Mouse (Mus musculus) megakaryocyte, adult 5-6 weeks (primary cell): ENCODE results near the gene Atg4d. TPM values are rescaled to one million over a fixed set of nuclear protein-coding genes. Genes with fewer than 3 reads are reported as not detected.
"Not testable (repeated sequence)": the region's sequence is repeated elsewhere in the genome, so short reads cannot be mapped to it uniquely, and the experiment has no call there.

Source experiments
- ATAC-seq: 2 replicates; pipeline ENCODE4 v1.8.0; 2016; ENCODE audit warnings: mild to moderate bottlenecking, inconsistent platforms; ENCODE audit not compliant: poor library complexity, severe bottlenecking
- total RNA-seq, 2 experiments: library from RNA; stranded (forward) in 1 of 2; stranded (reverse) in 1 of 2; fragments of 153-499, 151-499 nt in 1 of 2; fragments of 221-1000, 200-1000 nt in 1 of 2; gene quantifications; 2 replicates each; pipeline versions ENCODE4 v1.2.3 to v1.2.4; 2015 to 2017

Atg4d gene
- total RNA-seq, 2 experiments from 2014 or later = 13.5 to 14.6 TPM

- peak; percentile 92 for ATAC-seq
Observed at GRCm38 (mm10) chr9:21309150-21309741, 44.2 kb downstream of the Atg4d start.

GRCm38 (mm10) chr9:21311695-21312094 is 46.6 kb downstream of the Atg4d start:
- no peak for ATAC-seq

GRCm38 (mm10) chr9:21312134-21312533 is 47.0 kb downstream of the Atg4d start, which contains the start of gene Ap1m2:
Gene Ap1m2, minus strand, starts transcription at chr9:21312337.
- no peak for ATAC-seq

- peak; percentile 73 for ATAC-seq
Observed at GRCm38 (mm10) chr9:21313394-21313793, 48.3 kb downstream of the Atg4d start.

GRCm38 (mm10) chr9:21314367-21315140 is 49.5 kb downstream of the Atg4d start:
- no peak for ATAC-seq

- ATAC-seq = no peak
Observed at GRCm38 (mm10) chr9:21315421-21315820, 50.3 kb downstream of the Atg4d start.

- ATAC-seq = peak; percentile 62
Observed at GRCm38 (mm10) chr9:21316696-21317095, 51.6 kb downstream of the Atg4d start.

- ATAC-seq = no peak
Observed at GRCm38 (mm10) chr9:21318792-21319191, 53.7 kb downstream of the Atg4d start.

GRCm38 (mm10) chr9:21319503-21319902 is 54.4 kb downstream of the Atg4d start:
- no peak for ATAC-seq

GRCm38 (mm10) chr9:21320280-21320618 is 55.2 kb downstream of the Atg4d start:
- no peak for ATAC-seq

GRCm38 (mm10) chr9:21320619-21321512 is 55.8 kb downstream of the Atg4d start, which contains the start of gene Slc44a2:
Gene Slc44a2, plus strand, starts transcription at chr9:21320698.
- peak; percentile 86 for ATAC-seq

GRCm38 (mm10) chr9:21321513-21321835 is 56.4 kb downstream of the Atg4d start:
- peak; percentile 70 for ATAC-seq

- no peak for ATAC-seq
Observed at GRCm38 (mm10) chr9:21322211-21322916, 57.3 kb downstream of the Atg4d start.

- ATAC-seq = not testable (repeated sequence)
Observed at GRCm38 (mm10) chr9:21322917-21323297, 57.8 kb downstream of the Atg4d start.

- no peak for ATAC-seq
Observed at GRCm38 (mm10) chr9:21324269-21324668, 59.2 kb downstream of the Atg4d start.

Other genes starting within 250 kb of the Atg4d start
- gene Icam1, start 249.3 kb upstream of the Atg4d start, total RNA-seq (2015) = 9.6 and 15.3 TPM in 2 replicates
- gene Icam1, start 249.3 kb upstream of the Atg4d start, total RNA-seq (2017) = 19.5 and 20.5 TPM in 2 replicates
- gene Icam4, start 235.9 kb upstream of the Atg4d start, total RNA-seq (2015) = 0.91 and 1.1 TPM in 2 replicates
- gene Icam4, start 235.9 kb upstream of the Atg4d start, total RNA-seq (2017) = 0.44 and 2.4 TPM in 2 replicates
- not detected in 2 replicates for gene Icam5, start 233.2 kb upstream of the Atg4d start, total RNA-seq (2015)
- gene Icam5, start 233.2 kb upstream of the Atg4d start, total RNA-seq (2017) = not detected in 2 replicates
- 1.2 TPM in 1 of 2 replicates, not detected in the other for gene Zglp1, start 198.2 kb upstream of the Atg4d start, total RNA-seq (2015)
- not detected in 2 replicates for gene Zglp1, start 198.2 kb upstream of the Atg4d start, total RNA-seq (2017)
- 0.16 and 0.22 TPM in 2 replicates for gene Gm49373, start 192.2 kb upstream of the Atg4d start, total RNA-seq (2015)
- gene Gm49373, start 192.2 kb upstream of the Atg4d start, total RNA-seq (2017) = 0.59 TPM in 1 of 2 replicates, not detected in the other
- 0.73 and 2.1 TPM in 2 replicates for gene Fdx1l, start 191.7 kb upstream of the Atg4d start, total RNA-seq (2015)
- gene Fdx1l, start 191.7 kb upstream of the Atg4d start, total RNA-seq (2017) = 15.3 and 17.5 TPM in 2 replicates
- gene Gm38431, start 173.3 kb upstream of the Atg4d start, total RNA-seq (2015) = 43.4 and 44.9 TPM in 2 replicates
- gene Gm38431, start 173.3 kb upstream of the Atg4d start, total RNA-seq (2017) = 3.8 and 5.1 TPM in 2 replicates
- 36.0 and 43.0 TPM in 2 replicates for gene Raver1, start 173.3 kb upstream of the Atg4d start, total RNA-seq (2015)
- 17.1 and 22.0 TPM in 2 replicates for gene Raver1, start 173.3 kb upstream of the Atg4d start, total RNA-seq (2017)
- 24.9 and 30.9 TPM in 2 replicates for gene Tyk2, start 134.1 kb upstream of the Atg4d start, total RNA-seq (2015)
- 33.5 and 37.0 TPM in 2 replicates for gene Tyk2, start 134.1 kb upstream of the Atg4d start, total RNA-seq (2017)
- 39.6 and 49.0 TPM in 2 replicates for gene Cdc37, start 115.3 kb upstream of the Atg4d start, total RNA-seq (2015)
- 149 and 165 TPM in 2 replicates for gene Cdc37, start 115.3 kb upstream of the Atg4d start, total RNA-seq (2017)
- gene Pde4a, start 99.6 kb upstream of the Atg4d start, total RNA-seq (2015) = 6.8 and 7.3 TPM in 2 replicates
- 3.0 and 3.9 TPM in 2 replicates for gene Pde4a, start 99.6 kb upstream of the Atg4d start, total RNA-seq (2017)
- gene Keap1, start 25.9 kb upstream of the Atg4d start, total RNA-seq (2015) = 17.7 and 18.8 TPM in 2 replicates
- 34.0 and 36.9 TPM in 2 replicates for gene Keap1, start 25.9 kb upstream of the Atg4d start, total RNA-seq (2017)
- gene S1pr5, start 16.9 kb upstream of the Atg4d start, total RNA-seq (2015) = 3.6 and 4.0 TPM in 2 replicates
- 7.9 and 9.0 TPM in 2 replicates for gene S1pr5, start 16.9 kb upstream of the Atg4d start, total RNA-seq (2017)
- 28.0 and 28.4 TPM in 2 replicates for gene Kri1, start 22.7 kb downstream of the Atg4d start, total RNA-seq (2015)
- gene Kri1, start 22.7 kb downstream of the Atg4d start, total RNA-seq (2017) = 53.6 and 76.9 TPM in 2 replicates
- gene Cdkn2d, start 26.1 kb downstream of the Atg4d start, total RNA-seq (2015) = 132 and 138 TPM in 2 replicates
- 65.6 and 75.3 TPM in 2 replicates for gene Cdkn2d, start 26.1 kb downstream of the Atg4d start, total RNA-seq (2017)
- gene Ap1m2, start 47.0 kb downstream of the Atg4d start, total RNA-seq (2015) = 0.31 and 0.32 TPM in 2 replicates
- gene Ap1m2, start 47.0 kb downstream of the Atg4d start, total RNA-seq (2017) = 0.92 and 1.6 TPM in 2 replicates
- gene Slc44a2, start 55.4 kb downstream of the Atg4d start, total RNA-seq (2015) = 112 and 124 TPM in 2 replicates
- gene Slc44a2, start 55.4 kb downstream of the Atg4d start, total RNA-seq (2017) = 101 and 116 TPM in 2 replicates
- gene Ilf3, start 102.6 kb downstream of the Atg4d start, total RNA-seq (2015) = 21.7 and 22.9 TPM in 2 replicates
- 42.0 and 42.5 TPM in 2 replicates for gene Ilf3, start 102.6 kb downstream of the Atg4d start, total RNA-seq (2017)
- gene Qtrt1, start 146.5 kb downstream of the Atg4d start, total RNA-seq (2015) = 5.4 and 11.8 TPM in 2 replicates
- gene Qtrt1, start 146.5 kb downstream of the Atg4d start, total RNA-seq (2017) = 6.7 and 9.8 TPM in 2 replicates
- gene Dnm2, start 159.6 kb downstream of the Atg4d start, total RNA-seq (2015) = 94.9 and 101 TPM in 2 replicates
- 131 and 144 TPM in 2 replicates for gene Dnm2, start 159.6 kb downstream of the Atg4d start, total RNA-seq (2017)
- 5.4 and 6.2 TPM in 2 replicates for gene Tmed1, start 245.0 kb downstream of the Atg4d start, total RNA-seq (2015)
- 8.7 and 9.3 TPM in 2 replicates for gene Tmed1, start 245.0 kb downstream of the Atg4d start, total RNA-seq (2017)